ENCODE assay signal across 28 mouse cellular contexts in the genomic region with DNA sequence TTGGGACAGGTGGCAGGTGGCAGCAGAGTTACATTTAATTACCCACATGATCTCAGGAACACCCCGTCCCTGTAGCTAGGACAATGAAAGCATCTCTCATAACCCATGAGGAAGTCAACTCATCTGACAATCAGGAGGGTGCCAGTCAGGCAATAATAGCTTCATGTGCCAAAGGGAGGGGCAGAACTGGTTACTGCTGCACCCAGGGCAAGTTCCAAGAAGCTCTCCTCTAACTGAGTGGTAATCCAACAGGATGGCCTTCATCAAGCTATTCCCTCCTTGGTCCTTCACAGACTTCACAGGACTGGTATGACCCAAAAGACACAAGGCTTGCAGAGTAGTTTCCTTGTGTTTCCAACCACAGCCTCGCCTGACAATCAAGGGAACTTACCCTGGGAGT. TPM values are rescaled to one million over a fixed set of nuclear protein-coding genes. Genes with fewer than 3 reads are reported as not detected.
DNase-seq lines count a peak whose midpoint lies in the region; ATAC-seq and TF ChIP-seq lines count a peak whose summit lies in the region.
"Had no signal": no experiment of that assay in that cellular context is flagged by ENCODE, and none has a peak within 500 bp of the region (broad histone marks: within the 10 kb centered on the region; RNA-seq: fewer than 3 reads in every experiment).

No protein-coding gene starts in this region.

- no peak overlapping the region for H3K4me3 ChIP-seq in bone marrow macrophage, adult 2 months (ENCODE audit: insufficient read depth, low read length)
- no peak overlapping the region for H3K4me3 ChIP-seq in intestine, embryonic 16.5 days (ENCODE audit: low read length)
- H3K4me3 ChIP-seq in macrophage (ENCODE audit: inconsistent target): no peak overlapping the region
- H3K4me3 ChIP-seq: forebrain, embryonic 10.5 days; forebrain, embryonic 13.5 days; heart, adult 2 months; hindbrain, embryonic 12.5 days; hindbrain, embryonic 15.5 days had no signal

- peak; percentile 58 for ATAC-seq in intestine, embryonic 16.5 days
- ATAC-seq: forebrain, embryonic 13.5 days; forebrain, embryonic 16.5 days; Patski had no signal

- H3K36me3 ChIP-seq in intestine, embryonic 16.5 days (ENCODE audit: control insufficient read depth, insufficient read depth, low read length): no peaks in the 10 kb centered on the region
- H3K36me3 ChIP-seq in macrophage (ENCODE audit: inconsistent target): peaks cover 4% of the 10 kb centered on the region; the same call in 1 of the 2 replicates
- H3K36me3 ChIP-seq: forebrain, embryonic 10.5 days; hindbrain, embryonic 12.5 days; hindbrain, embryonic 15.5 days had no signal

- no peak for TF ChIP-seq CTCF in bone marrow macrophage, adult 2 months (IDR thresholded peaks at IDR 0.05; ENCODE audit: low read depth, low read length)

- peaks cover 61% of the 10 kb centered on the region for H3K4me1 ChIP-seq in bone marrow macrophage, adult 2 months (ENCODE audit: control insufficient read depth, insufficient read depth, low read length)
- peaks cover 8% of the 10 kb centered on the region for H3K4me1 ChIP-seq in intestine, embryonic 16.5 days (ENCODE audit: control insufficient read depth, insufficient read depth, low read length)
- H3K4me1 ChIP-seq: forebrain, embryonic 13.5 days had no signal

- DNase-seq in heart, adult 11 months: peak; percentile 90
- no peak for DNase-seq in heart, adult 9 months (ENCODE audit: low spot score in 2 of 2)
- no peak for DNase-seq in layer of hippocampus, adult 8-10 months (ENCODE audit: low spot score in 2 of 2)
- DNase-seq in lung, postnatal 36 days: no peak
- DNase-seq in kidney, postnatal 14 days: no peak
- DNase-seq: adrenal gland, adult 2 months; adrenal gland, postnatal 14 days; B cell, adult 2 months; cerebellum, adult 11-12 months; cerebellum, adult 8-10 months; cerebellum, postnatal 10 days; cerebellum, postnatal 36 days; gastrocnemius, postnatal 14 days; heart, adult 2 months had no signal

- no peak for TF ChIP-seq POLR2A in bone marrow macrophage, adult 2 months (IDR thresholded peaks at IDR 0.05; ENCODE audit: borderline replicate concordance, low read depth, low read length)

- WGBS in intestine, embryonic 16.5 days: 51% methylated on average over 2 of the region's 2 CpGs
- WGBS in macrophage (ENCODE audit: missing documents): 62% methylated on average over 2 of the region's 2 CpGs

- no peaks in the 10 kb centered on the region for H3K27me3 ChIP-seq in intestine, embryonic 16.5 days (replicated peaks; ENCODE audit: control insufficient read depth, insufficient read depth, low read length)
- H3K27me3 ChIP-seq: CH12.LX; forebrain, embryonic 13.5 days; hindbrain, embryonic 12.5 days; hindbrain, embryonic 15.5 days; Patski had no signal

- no peak overlapping the region for H3K4me2 ChIP-seq in intestine, embryonic 16.5 days (ENCODE audit: low read depth, low read length)
- H3K4me2 ChIP-seq: forebrain, embryonic 13.5 days; heart, embryonic 11.5 days; hindbrain, embryonic 12.5 days; hindbrain, embryonic 15.5 days had no signal

- peaks cover 100% of the 10 kb centered on the region for H3K79me2 ChIP-seq in macrophage (ENCODE audit: inconsistent target)

- H3K9me3 ChIP-seq in intestine, embryonic 16.5 days (ENCODE audit: control insufficient read depth, low read length): no peaks in the 10 kb centered on the region
- H3K9me3 ChIP-seq: forebrain, embryonic 10.5 days; forebrain, embryonic 13.5 days; G1E; hindbrain, embryonic 12.5 days; hindbrain, embryonic 15.5 days had no signal

- 0 out of 2 replicates have a peak overlapping the region, but pooled peaks have one; percentile 2 for H3K27ac ChIP-seq in bone marrow macrophage, adult 2 months (ENCODE audit: insufficient read depth, low read depth, low read length)
- H3K27ac ChIP-seq in intestine, embryonic 16.5 days (ENCODE audit: low read length): no peak overlapping the region
- H3K27ac ChIP-seq in macrophage: peak overlapping the region; percentile 5; the same call in 1 of the 2 replicates
- H3K27ac ChIP-seq: forebrain, embryonic 10.5 days; forebrain, embryonic 13.5 days; heart, adult 2 months; hindbrain, embryonic 12.5 days; hindbrain, embryonic 15.5 days had no signal

- no peak overlapping the region for H3K9ac ChIP-seq in intestine, embryonic 16.5 days (ENCODE audit: low read depth, low read length)
- H3K9ac ChIP-seq: forebrain, embryonic 13.5 days; hindbrain, embryonic 12.5 days; hindbrain, embryonic 15.5 days had no signal

RNA-seq across cellular contexts. Expression of a gene that starts 15.8 kb away (rescaled TPM):
- 177 and 186 TPM in 2 replicates for polyA plus RNA-seq in bone marrow macrophage, adult 2 months (2012; ENCODE audit: insufficient read depth, insufficient read length, missing spikeins)
- 115 and 125 TPM in 2 replicates for polyA plus RNA-seq in intestine, embryonic 16.5 days (2015; fragmentation: Nextera tagmentation; extraction: Ambion mirVana)
- total RNA-seq in macrophage (2018; cell fraction: chromatin; rRNA removed): 100 to 1,000 TPM in 6 of 26 experiments, 10 to 100 TPM in 20; 30.8 to 121 (median 85.9) TPM
- total RNA-seq in macrophage (2018; cell fraction: cytosol; rRNA removed): 100 to 1,000 TPM; 213 to 351 (median 263) TPM
- total RNA-seq in macrophage (2018; cell fraction: nucleus; rRNA removed): 100 to 1,000 TPM in 22 of 26 experiments, 10 to 100 TPM in 4; 65.3 to 155 (median 120) TPM
- polyA plus RNA-seq in macrophage (2018): 238 to 301 TPM (median 263 TPM) in 3 replicates
- total RNA-seq in layer of hippocampus, adult 8-10 months (2022): 100 to 1,000 TPM; 258 to 301 (median 285) TPM

RNA-seq across cellular contexts. Expression of a gene that starts 31.5 kb away (rescaled TPM):
- polyA plus RNA-seq in bone marrow macrophage, adult 2 months (2012; ENCODE audit: insufficient read depth, insufficient read length, missing spikeins): not detected in 2 replicates
- 1.9 and 2.3 TPM in 2 replicates for polyA plus RNA-seq in intestine, embryonic 16.5 days (2015; fragmentation: Nextera tagmentation; extraction: Ambion mirVana)
- not detected for total RNA-seq in macrophage (2018; cell fraction: chromatin; rRNA removed)
- under 1 TPM in 1 of 26 experiments, not detected in 25; 0.13 TPM for total RNA-seq in macrophage (2018; cell fraction: cytosol; rRNA removed)
- not detected for total RNA-seq in macrophage (2018; cell fraction: nucleus; rRNA removed)
- polyA plus RNA-seq in macrophage (2018): not detected in 3 replicates
- total RNA-seq in layer of hippocampus, adult 8-10 months (2022): not detected
- total RNA-seq: CH12.LX; G1E; hematopoietic stem cell, adult 5-6 weeks had no signal
- polyA plus RNA-seq: cortical plate, adult 2 months; G1E had no signal

RNA-seq across cellular contexts. Expression of a gene that starts 53.4 kb away (rescaled TPM):
- 16.0 and 16.3 TPM in 2 replicates for polyA plus RNA-seq in bone marrow macrophage, adult 2 months (2012; ENCODE audit: insufficient read depth, insufficient read length, missing spikeins)
- polyA plus RNA-seq in intestine, embryonic 16.5 days (2015; fragmentation: Nextera tagmentation; extraction: Ambion mirVana): 17.5 and 18.5 TPM in 2 replicates
- total RNA-seq in macrophage (2018; cell fraction: chromatin; rRNA removed): 10 to 100 TPM; 33.0 to 83.1 (median 66.8) TPM
- total RNA-seq in macrophage (2018; cell fraction: cytosol; rRNA removed): 1 to 10 TPM; 4.4 to 9.1 (median 6.4) TPM
- total RNA-seq in macrophage (2018; cell fraction: nucleus; rRNA removed): 10 to 100 TPM; 15.4 to 54.3 (median 36.6) TPM
- polyA plus RNA-seq in macrophage (2018): 6.8 to 10.0 TPM (median 7.3 TPM) in 3 replicates
- total RNA-seq in layer of hippocampus, adult 8-10 months (2022): 10 to 100 TPM; 35.1 to 41.2 (median 40.8) TPM

RNA-seq across cellular contexts. Expression of a gene that starts 55.0 kb away (rescaled TPM):
- polyA plus RNA-seq in bone marrow macrophage, adult 2 months (2012; ENCODE audit: insufficient read depth, insufficient read length, missing spikeins): 15.5 and 17.9 TPM in 2 replicates
- polyA plus RNA-seq in intestine, embryonic 16.5 days (2015; fragmentation: Nextera tagmentation; extraction: Ambion mirVana): 17.1 and 17.8 TPM in 2 replicates
- 10 to 100 TPM in 16 of 26 experiments, 1 to 10 TPM in 10; 2.0 to 47.5 (median 12.8) TPM for total RNA-seq in macrophage (2018; cell fraction: chromatin; rRNA removed)
- total RNA-seq in macrophage (2018; cell fraction: cytosol; rRNA removed): 10 to 100 TPM in 19 of 26 experiments, 1 to 10 TPM in 7; 7.1 to 21.1 (median 11.2) TPM
- 10 to 100 TPM in 11 of 26 experiments, 1 to 10 TPM in 15; 4.1 to 36.0 (median 9.4) TPM for total RNA-seq in macrophage (2018; cell fraction: nucleus; rRNA removed)
- polyA plus RNA-seq in macrophage (2018): 13.3 to 20.5 TPM (median 14.5 TPM) in 3 replicates
- 10 to 100 TPM; 75.4 to 83.7 (median 81.8) TPM for total RNA-seq in layer of hippocampus, adult 8-10 months (2022)
